Mouse (Mus musculus): ENCODE data around the gene Chd1. TPM values are rescaled to one million over a fixed set of nuclear protein-coding genes. Genes with fewer than 3 reads are reported as not detected.

The Chd1 gene
- total and polyA plus RNA-seq, 2 experiments from 2014 or later, result 14.5 to 15.1 TPM

DNA sequence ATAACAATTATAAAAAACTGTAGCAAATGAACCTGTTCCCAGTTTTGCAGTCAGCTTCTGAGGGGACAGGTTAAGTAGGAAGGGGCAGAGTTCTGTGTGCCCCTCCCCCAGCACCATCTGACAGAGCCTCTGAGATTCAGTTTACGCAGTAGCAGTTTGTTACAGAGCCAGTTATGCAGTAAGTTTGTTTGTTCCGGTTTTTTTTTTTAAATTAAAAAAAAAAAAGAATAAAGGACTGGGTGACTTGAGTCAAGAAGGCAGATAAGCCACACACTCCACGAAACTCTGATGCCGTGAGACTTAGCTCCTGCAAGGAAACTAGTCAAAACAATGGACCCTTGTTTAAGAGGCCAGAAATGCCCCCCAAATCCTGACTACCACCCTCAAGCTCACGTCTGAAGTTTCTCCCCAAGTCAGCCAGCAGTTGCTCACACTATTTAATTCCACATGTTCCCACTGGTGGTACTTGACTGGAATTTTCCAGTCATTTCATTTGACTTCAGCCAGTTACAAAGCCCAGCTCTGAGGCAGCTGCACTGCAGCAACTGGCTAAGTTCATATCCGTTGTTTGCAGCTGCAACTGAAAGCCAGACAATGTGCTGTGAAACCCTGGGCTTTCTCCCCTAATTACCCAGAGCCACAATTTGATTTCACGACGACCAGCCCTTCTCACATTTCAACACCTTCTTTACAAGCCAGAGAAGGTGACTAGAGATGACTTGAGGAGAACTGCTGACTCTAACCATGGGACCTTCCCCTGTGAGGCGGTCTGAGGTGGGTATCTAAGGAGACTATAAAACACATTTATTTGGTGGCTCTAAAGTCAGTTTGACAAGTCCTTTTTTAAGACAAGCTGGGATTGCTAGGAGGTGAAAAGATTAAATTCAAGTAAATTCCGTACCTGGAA, 104.0 kb downstream of the Chd1 start:
- H3K4me2 ChIP-seq (ENCODE audit: low read depth, low read length), result no peak overlapping the region
- no peaks in the 10 kb centered on the region for H3K36me3 ChIP-seq (ENCODE audit: insufficient read depth, low read length)
- H3K9me3 ChIP-seq (ENCODE audit: low read length), result no peaks in the 10 kb centered on the region
- H3K27ac ChIP-seq, result peak overlapping the region; percentile 28; the same call in 1 of the 2 replicates
- ATAC-seq (no peak), DNase-seq (ENCODE audit: low spot score) (no peak)
- peaks cover 15% of the 10 kb centered on the region; the same call in 1 of the 2 replicates for H3K4me1 ChIP-seq (ENCODE audit: insufficient read depth, low read length)
- H3K4me3 ChIP-seq (ENCODE audit: low read length), result no peak overlapping the region
- TF ChIP-seq CTCF (IDR thresholded peaks at IDR 0.05; ENCODE audit: low read depth), result no peak
- H3K27me3 ChIP-seq (ENCODE audit: insufficient read depth, low read length), result no peaks in the 10 kb centered on the region
- H3K9ac ChIP-seq (replicated peaks; ENCODE audit: low read length), result 0 out of 2 replicates have a peak overlapping the region, but pooled peaks have one; percentile 1
- WGBS, result 33% methylated on average over 10 of the region's 10 CpGs

- no peaks in the 10 kb centered on the region for H3K27me3 ChIP-seq (ENCODE audit: insufficient read depth, low read length)
- no peaks in the 10 kb centered on the region for H3K36me3 ChIP-seq (ENCODE audit: insufficient read depth, low read length)
- H3K27ac ChIP-seq, result no peak overlapping the region
- H3K4me1 ChIP-seq (ENCODE audit: insufficient read depth, low read length), result peaks cover 26% of the 10 kb centered on the region
- DNase-seq (ENCODE audit: low spot score) (no peak), ATAC-seq (no peak)
- no peak overlapping the region for H3K4me2 ChIP-seq (ENCODE audit: low read depth, low read length)
- no peak for TF ChIP-seq CTCF (IDR thresholded peaks at IDR 0.05; ENCODE audit: low read depth)
- H3K4me3 ChIP-seq (ENCODE audit: low read length), result no peak overlapping the region
- 46% methylated on average over 2 of the region's 2 CpGs for WGBS
- no peak overlapping the region for H3K9ac ChIP-seq (replicated peaks; ENCODE audit: low read length)
- no peaks in the 10 kb centered on the region for H3K9me3 ChIP-seq (ENCODE audit: low read length)
These were observed 105.2 kb downstream of the Chd1 start for GRCm38 (mm10) chr17:15809949-15810348.

DNA sequence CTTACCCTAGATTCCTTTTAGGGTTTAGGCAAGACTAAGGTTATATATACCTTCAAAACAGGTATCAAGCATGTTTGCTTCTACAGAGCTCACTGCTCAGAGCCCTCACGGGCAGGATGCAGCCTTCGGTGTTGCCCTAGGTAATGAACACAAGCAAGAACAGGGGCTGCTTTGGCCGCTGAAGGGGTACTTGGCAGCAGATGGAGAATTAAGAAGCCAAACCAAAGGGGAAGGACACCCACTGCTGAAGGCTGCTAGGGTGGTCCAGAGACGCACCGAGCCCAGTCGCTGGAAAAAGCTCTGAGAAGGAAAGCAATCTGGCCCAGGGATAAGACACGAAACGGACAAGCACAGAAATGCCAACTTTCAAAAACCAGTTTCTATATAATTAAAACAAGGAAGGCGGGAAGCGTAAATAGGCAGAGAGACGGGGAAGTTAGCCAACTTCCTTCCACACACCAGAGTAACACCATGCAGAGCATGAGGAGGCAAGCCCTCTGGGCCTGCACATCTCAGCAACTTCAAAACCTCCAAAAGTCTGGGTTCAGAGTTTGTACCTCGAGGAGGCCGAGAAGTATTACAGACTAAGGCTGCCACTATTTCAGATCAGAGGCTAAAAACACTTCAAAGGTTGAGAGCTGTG, 107.5 kb downstream of the Chd1 start:
- no peaks in the 10 kb centered on the region for H3K9me3 ChIP-seq (ENCODE audit: low read length)
- peak; percentile 46; the same call in 1 of the 2 replicates for ATAC-seq
- WGBS, result 41% methylated on average over 13 of the region's 13 CpGs

GRCm38 (mm10) chr17:15813658-15814212, 109.0 kb downstream of the Chd1 start:
- DNase-seq (ENCODE audit: low spot score) (peak; percentile 43), ATAC-seq (no peak)
- H3K27ac ChIP-seq, result peak overlapping the region; percentile 48; the same call in 1 of the 2 replicates
- H3K9me3 ChIP-seq (ENCODE audit: low read length), result no peaks in the 10 kb centered on the region
- peaks cover 25% of the 10 kb centered on the region for H3K4me1 ChIP-seq (ENCODE audit: insufficient read depth, low read length)
- no peak overlapping the region for H3K4me3 ChIP-seq (ENCODE audit: low read length)
- H3K36me3 ChIP-seq (ENCODE audit: insufficient read depth, low read length), result peaks cover 3% of the 10 kb centered on the region; the same call in 1 of the 2 replicates
- H3K27me3 ChIP-seq (ENCODE audit: insufficient read depth, low read length), result no peaks in the 10 kb centered on the region
- WGBS, result 44% methylated on average over 3 of the region's 3 CpGs
- H3K9ac ChIP-seq (replicated peaks; ENCODE audit: low read length), result no peak overlapping the region; the same call in 1 of the 2 replicates
- H3K4me2 ChIP-seq (ENCODE audit: low read depth, low read length), result no peak overlapping the region
- TF ChIP-seq CTCF (IDR thresholded peaks at IDR 0.05; ENCODE audit: low read depth), result no peak

More for the DNA sequence above, 107.5 kb downstream of the Chd1 start:
- Histone ChIP-seq H3K4me3 (ENCODE audit: low read length) (no peak overlapping the region), H3K27ac (no peak overlapping the region), H3K4me1 (ENCODE audit: insufficient read depth, low read length) (peaks cover 31% of the 10 kb centered on the region), H3K36me3 (ENCODE audit: insufficient read depth, low read length) (peaks cover 3% of the 10 kb centered on the region; the same call in 1 of the 2 replicates), H3K4me2 (ENCODE audit: low read depth, low read length) (no peak overlapping the region), H3K27me3 (ENCODE audit: insufficient read depth, low read length) (no peaks in the 10 kb centered on the region), H3K9ac (replicated peaks; ENCODE audit: low read length) (no peak overlapping the region)
- no peak for TF ChIP-seq CTCF (IDR thresholded peaks at IDR 0.05; ENCODE audit: low read depth)
- DNase-seq (ENCODE audit: low spot score), result no peak

DNA sequence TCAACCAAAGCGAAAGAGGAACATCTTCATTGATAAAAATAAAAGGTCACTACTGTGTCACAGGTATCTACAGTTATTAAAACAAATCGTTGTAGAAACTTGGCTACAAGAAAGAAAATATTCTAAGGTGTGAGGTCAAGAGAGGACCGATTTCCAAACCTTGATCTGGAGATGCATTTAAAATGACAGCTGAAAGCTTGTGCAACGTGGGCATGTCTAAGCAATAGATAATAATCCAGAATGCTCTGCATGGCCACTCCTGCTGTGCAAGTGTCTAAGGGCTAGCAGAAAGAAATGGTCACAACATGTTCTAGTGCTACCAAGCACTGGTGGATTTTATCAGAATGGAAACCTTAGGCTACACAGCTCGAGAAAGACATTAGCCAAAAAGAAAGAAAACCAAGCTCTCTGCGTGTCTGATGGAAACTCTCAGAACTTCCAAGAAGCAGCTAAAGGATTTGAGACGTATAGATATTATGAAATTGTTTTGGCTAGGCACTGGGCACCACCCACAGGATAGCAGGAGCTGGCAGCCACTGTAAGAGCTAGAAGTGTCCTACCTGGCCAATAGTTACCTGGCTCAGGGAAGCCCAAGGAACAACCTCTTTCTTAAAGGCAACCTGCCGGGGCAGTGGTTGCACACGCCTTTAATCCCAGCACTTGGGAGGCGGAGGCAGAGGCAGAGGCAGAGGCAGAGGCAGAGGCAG, 110.7 kb downstream of the Chd1 start:
- Histone ChIP-seq H3K36me3 (ENCODE audit: insufficient read depth, low read length) (peaks cover 3% of the 10 kb centered on the region; the same call in 1 of the 2 replicates), H3K4me3 (ENCODE audit: low read length) (no peak overlapping the region), H3K27me3 (ENCODE audit: insufficient read depth, low read length) (no peaks in the 10 kb centered on the region), H3K4me1 (ENCODE audit: insufficient read depth, low read length) (peaks cover 21% of the 10 kb centered on the region), H3K4me2 (ENCODE audit: low read depth, low read length) (no peak overlapping the region), H3K9ac (replicated peaks; ENCODE audit: low read length) (no peak overlapping the region), H3K27ac (no peak overlapping the region), H3K9me3 (ENCODE audit: low read length) (no peaks in the 10 kb centered on the region)
- no peak for DNase-seq (ENCODE audit: low spot score)
- no peak for ATAC-seq
- 84% methylated on average over 10 of the region's 10 CpGs for WGBS
- TF ChIP-seq CTCF (IDR thresholded peaks at IDR 0.05; ENCODE audit: low read depth), result no peak
